Mouse (Mus musculus) heart, embryonic 12.5 days (tissue): ENCODE measurements around the gene Tgfbi. TPM values are rescaled to one million over a fixed set of nuclear protein-coding genes. Genes with fewer than 3 reads are reported as not detected.

ENCODE experiments used
- ATAC-seq: fragments of 200-750 bp; cut with Nextera tagmentation; 2 replicates; pipeline ENCODE4 v1.8.0; 2017; ENCODE audit warnings: moderate TSS enrichment, moderate library complexity; ENCODE audit not compliant: insufficient number of reproducible peaks, low FRiP score
- H3K27ac ChIP-seq: fragments of 300-500 bp; sonication (generic); 2 replicates; pipeline ENCODE4 v1.5.1; 2016; ENCODE audit warnings: mild to moderate bottlenecking, moderate library complexity; ENCODE audit not compliant: poor library complexity, severe bottlenecking
- H3K27me3 ChIP-seq: fragments of 300-500 bp; sonication (generic); replicated peaks from 2 replicates; pipeline ENCODE4 v1.6.1; 2016; ENCODE audit warnings: mild to moderate bottlenecking, moderate library complexity
- H3K36me3 ChIP-seq: fragments of 300-500 bp; sonication (generic); 2 replicates; pipeline ENCODE4 v1.6.1; 2016; ENCODE audit warnings: mild to moderate bottlenecking, moderate library complexity
- H3K4me1 ChIP-seq: fragments of 300-500 bp; sonication (generic); replicated peaks from 2 replicates; pipeline ENCODE4 v1.6.1; 2016; ENCODE audit warnings: mild to moderate bottlenecking
- H3K4me2 ChIP-seq: fragments of 300-500 bp; sonication (generic); 2 replicates; pipeline ENCODE4 v1.6.1; 2016; ENCODE audit warnings: mild to moderate bottlenecking, moderate library complexity
- H3K4me3 ChIP-seq: fragments of 300-500 bp; sonication (generic); 2 replicates; pipeline ENCODE4 v1.5.1; 2016; ENCODE audit warnings: mild to moderate bottlenecking
- H3K9ac ChIP-seq: fragments of 300-500 bp; sonication (generic); 2 replicates; pipeline ENCODE4 v1.6.1; 2016; ENCODE audit warnings: mild to moderate bottlenecking, moderate library complexity
- H3K9me3 ChIP-seq: fragments of 300-500 bp; sonication (generic); replicated peaks from 2 replicates; pipeline ENCODE4 v1.6.1; 2016; ENCODE audit warnings: mild to moderate bottlenecking, moderate library complexity
- WGBS: fragments of 180-500 bp; shearing (Covaris S2); methylation state at CpG from one replicate; pipeline ENCODE4 v1.1.7; 2016; 5-methylcytosine and 5-hydroxymethylcytosine counted together
- polyA plus RNA-seq: library from polyadenylated mRNA; unstranded; fragments of >200 nt; fragmentation: Nextera tagmentation; extraction: Ambion mirVana; gene quantifications from 2 replicates; pipeline ENCODE4 v1.2.1, GENCODE M21; 2016

Tgfbi gene
- polyA plus RNA-seq, 1 experiment from 2014 or later, result 107 TPM

GRCm38 (mm10) chr13:56597831-56598612, 11.3 kb upstream of the Tgfbi start:
- 57% methylated on average over 12 of the region's 12 CpGs for WGBS
- H3K4me1 ChIP-seq, result peaks cover 71% of the 10 kb centered on the region

GRCm38 (mm10) chr13:56599511-56599910, 9.8 kb upstream of the Tgfbi start:
- no peaks in the 10 kb centered on the region for H3K9me3 ChIP-seq
- WGBS, result 90% methylated on average over 2 of the region's 2 CpGs
- H3K9ac ChIP-seq, result no peak overlapping the region
- ATAC-seq, result no peak
- no peaks in the 10 kb centered on the region for H3K27me3 ChIP-seq
- H3K27ac ChIP-seq, result peak overlapping the region; percentile 36
- no peak overlapping the region for H3K4me3 ChIP-seq
- peaks cover 56% of the 10 kb centered on the region for H3K4me1 ChIP-seq
- no peaks in the 10 kb centered on the region for H3K36me3 ChIP-seq
- no peak overlapping the region for H3K4me2 ChIP-seq

More at GRCm38 (mm10) chr13:56597831-56598612, 11.3 kb upstream of the Tgfbi start:
- Histone ChIP-seq H3K4me2 (no peak overlapping the region), H3K36me3 (no peaks in the 10 kb centered on the region), H3K4me3 (no peak overlapping the region), H3K9me3 (no peaks in the 10 kb centered on the region), H3K27me3 (no peaks in the 10 kb centered on the region), H3K9ac (no peak overlapping the region), H3K27ac (no peak overlapping the region)
- 0 out of 2 replicates have a peak, but pooled peaks have one; percentile 33 for ATAC-seq

DNA sequence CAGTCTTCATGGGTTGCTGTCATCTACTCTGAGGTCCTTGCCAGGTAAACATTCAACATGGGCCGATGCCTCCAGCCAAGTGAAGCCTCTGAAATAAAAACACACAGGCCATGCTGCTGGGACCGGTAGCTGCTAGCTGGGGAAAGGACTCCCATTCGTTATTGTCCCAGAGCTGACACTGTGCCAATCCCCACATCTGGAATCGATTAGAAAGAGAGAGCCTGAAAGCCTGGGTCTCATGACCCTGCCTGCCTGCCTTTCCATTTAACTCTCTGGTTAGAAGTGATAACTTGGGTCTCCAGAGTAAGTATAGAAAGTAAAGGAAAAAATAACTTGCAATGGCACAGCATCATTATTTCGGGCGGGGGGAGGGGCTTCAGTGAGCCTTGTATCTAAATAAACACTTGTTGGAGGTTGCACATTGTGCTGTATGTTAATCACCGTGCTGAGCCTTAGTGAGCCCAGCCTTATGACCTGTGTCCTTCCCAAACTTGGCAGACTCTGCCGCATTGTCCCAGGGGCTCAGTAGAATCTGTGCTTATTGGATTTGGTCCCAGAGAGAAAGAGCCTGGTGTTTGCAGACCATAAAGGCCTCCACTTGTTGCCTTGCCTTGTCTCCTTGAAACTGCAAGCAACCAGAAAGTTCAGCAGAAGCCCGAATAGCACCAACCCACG, 9.0 kb upstream of the Tgfbi start:
- no peak overlapping the region for H3K9ac ChIP-seq
- peaks cover 48% of the 10 kb centered on the region for H3K4me1 ChIP-seq
- peak overlapping the region; percentile 83 for H3K27ac ChIP-seq
- H3K9me3 ChIP-seq, result no peaks in the 10 kb centered on the region
- H3K36me3 ChIP-seq, result no peaks in the 10 kb centered on the region
- H3K27me3 ChIP-seq, result no peaks in the 10 kb centered on the region
- 0 out of 2 replicates have a peak overlapping the region, but pooled peaks have one; percentile 4 for H3K4me2 ChIP-seq
- WGBS, result 45% methylated on average over 10 of the region's 10 CpGs
- no peak overlapping the region for H3K4me3 ChIP-seq
- ATAC-seq, result peak; percentile 64

- Histone ChIP-seq H3K27ac (peak overlapping the region; percentile 83), H3K4me1 (peaks cover 41% of the 10 kb centered on the region), H3K36me3 (no peaks in the 10 kb centered on the region), H3K9ac (no peak overlapping the region), H3K9me3 (no peaks in the 10 kb centered on the region), H3K27me3 (0 out of 2 replicates have a peak, but pooled peaks cover 3% of the 10 kb centered on the region), H3K4me3 (no peak overlapping the region), H3K4me2 (no peak overlapping the region)
- 22% methylated on average over 11 of the region's 11 CpGs for WGBS
- ATAC-seq, result peak; percentile 65
Observed at GRCm38 (mm10) chr13:56601199-56601598, 8.1 kb upstream of the Tgfbi start.

GRCm38 (mm10) chr13:56605503-56605902, 3.8 kb upstream of the Tgfbi start:
- Histone ChIP-seq H3K9me3 (no peaks in the 10 kb centered on the region), H3K27ac (no peak overlapping the region)
- WGBS, result 85% methylated on average over 9 of the region's 9 CpGs

GRCm38 (mm10) chr13:56606724-56607123, 2.6 kb upstream of the Tgfbi start:
- Histone ChIP-seq H3K27ac (peak overlapping the region; percentile 30; the same call in 1 of the 2 replicates), H3K4me3 (no peak overlapping the region), H3K9me3 (no peaks in the 10 kb centered on the region), H3K27me3 (peaks cover 25% of the 10 kb centered on the region; the same call in 1 of the 2 replicates), H3K9ac (no peak overlapping the region), H3K4me1 (peaks cover 47% of the 10 kb centered on the region), H3K36me3 (no peaks in the 10 kb centered on the region), H3K4me2 (no peak overlapping the region)
- 71% methylated on average over 11 of the region's 11 CpGs for WGBS
- no peak for ATAC-seq

More at GRCm38 (mm10) chr13:56605503-56605902, 3.8 kb upstream of the Tgfbi start:
- H3K4me3 ChIP-seq, result no peak overlapping the region
- H3K27me3 ChIP-seq, result peaks cover 25% of the 10 kb centered on the region; the same call in 1 of the 2 replicates
- H3K4me2 ChIP-seq, result no peak overlapping the region
- no peaks in the 10 kb centered on the region for H3K36me3 ChIP-seq
- ATAC-seq, result no peak
- no peak overlapping the region for H3K9ac ChIP-seq
- peaks cover 52% of the 10 kb centered on the region for H3K4me1 ChIP-seq

GRCm38 (mm10) chr13:56607225-56607624, 2.1 kb upstream of the Tgfbi start:
- no peaks in the 10 kb centered on the region for H3K9me3 ChIP-seq
- H3K9ac ChIP-seq, result no peak overlapping the region
- H3K27ac ChIP-seq, result no peak overlapping the region; the same call in 1 of the 2 replicates
- no peaks in the 10 kb centered on the region for H3K36me3 ChIP-seq
- no peak overlapping the region for H3K4me3 ChIP-seq
- no peak overlapping the region for H3K4me2 ChIP-seq
- H3K4me1 ChIP-seq, result peaks cover 49% of the 10 kb centered on the region
- 22% methylated on average over 7 of the region's 7 CpGs for WGBS
- ATAC-seq, result no peak
- peaks cover 29% of the 10 kb centered on the region; the same call in 1 of the 2 replicates for H3K27me3 ChIP-seq

GRCm38 (mm10) chr13:56607846-56608245, 1.5 kb upstream of the Tgfbi start:
- Histone ChIP-seq H3K4me3 (no peak overlapping the region), H3K27ac (no peak overlapping the region), H3K36me3 (no peaks in the 10 kb centered on the region), H3K9me3 (no peaks in the 10 kb centered on the region), H3K4me2 (no peak overlapping the region), H3K27me3 (peaks cover 29% of the 10 kb centered on the region; the same call in 1 of the 2 replicates), H3K9ac (no peak overlapping the region), H3K4me1 (peaks cover 49% of the 10 kb centered on the region)
- 72% methylated on average over 4 of the region's 4 CpGs for WGBS
- no peak for ATAC-seq

GRCm38 (mm10) chr13:56611129-56611528, 1.8 kb downstream of the Tgfbi start:
- no peak for ATAC-seq
- Histone ChIP-seq H3K9ac (0 out of 2 replicates have a peak overlapping the region, but pooled peaks have one; percentile 23), H3K9me3 (no peaks in the 10 kb centered on the region), H3K27me3 (peaks cover 25% of the 10 kb centered on the region; the same call in 1 of the 2 replicates), H3K27ac (no peak overlapping the region), H3K4me2 (peak overlapping the region; percentile 98), H3K4me1 (peaks cover 71% of the 10 kb centered on the region), H3K36me3 (peaks cover 11% of the 10 kb centered on the region; the same call in 1 of the 2 replicates), H3K4me3 (peak overlapping the region; percentile 68)
- 48% methylated on average over 4 of the region's 4 CpGs for WGBS

- H3K36me3 ChIP-seq, result peaks cover 11% of the 10 kb centered on the region; the same call in 1 of the 2 replicates
- WGBS, result 56% methylated on average over 3 of the region's 3 CpGs
- H3K9ac ChIP-seq, result peak overlapping the region; percentile 23; the same call in 1 of the 2 replicates
- H3K27me3 ChIP-seq, result peaks cover 25% of the 10 kb centered on the region; the same call in 1 of the 2 replicates
- peak overlapping the region; percentile 98 for H3K4me2 ChIP-seq
- H3K4me1 ChIP-seq, result peaks cover 68% of the 10 kb centered on the region
- H3K9me3 ChIP-seq, result no peaks in the 10 kb centered on the region
- H3K27ac ChIP-seq, result peak overlapping the region; percentile 16; the same call in 1 of the 2 replicates
- ATAC-seq, result no peak
- H3K4me3 ChIP-seq, result peak overlapping the region; percentile 21
Observed at GRCm38 (mm10) chr13:56611741-56612140, 2.4 kb downstream of the Tgfbi start.

- ATAC-seq, result no peak
- H3K4me1 ChIP-seq, result peaks cover 62% of the 10 kb centered on the region
- H3K36me3 ChIP-seq, result peaks cover 11% of the 10 kb centered on the region; the same call in 1 of the 2 replicates
- H3K27me3 ChIP-seq, result peaks cover 25% of the 10 kb centered on the region; the same call in 1 of the 2 replicates
- no peak overlapping the region for H3K9ac ChIP-seq
- 27% methylated on average over 10 of the region's 10 CpGs for WGBS
- H3K4me2 ChIP-seq, result peak overlapping the region; percentile 98
- H3K4me3 ChIP-seq, result peak overlapping the region; percentile 21
- no peaks in the 10 kb centered on the region for H3K9me3 ChIP-seq
- peak overlapping the region; percentile 16; the same call in 1 of the 2 replicates for H3K27ac ChIP-seq
Observed at GRCm38 (mm10) chr13:56612331-56612730, 3.0 kb downstream of the Tgfbi start.
